Mouse (Mus musculus): ENCODE measurements around the gene Xxylt1. TPM values are rescaled to one million over a fixed set of nuclear protein-coding genes. Genes with fewer than 3 reads are reported as not detected.
A peak's percentile ranks its signal among the peaks of the same experiment; 100 is the strongest.

Gene Xxylt1
- polyA plus RNA-seq, 1 experiment from 2014 or later: 11.7 TPM

- Histone ChIP-seq H3K4me3 (ENCODE audit: low read length) (no peak overlapping the region), H3K27me3 (ENCODE audit: control insufficient read depth, insufficient read depth, low read depth, low read length) (no peaks in the 10 kb centered on the region), H3K9me3 (ENCODE audit: control insufficient read depth, low read length) (no peaks in the 10 kb centered on the region), H3K4me1 (replicated peaks; ENCODE audit: control insufficient read depth, insufficient read depth, low read length) (peaks cover 16% of the 10 kb centered on the region), H3K4me2 (ENCODE audit: low read depth, low read length) (no peak overlapping the region), H3K27ac (ENCODE audit: low read length) (peak overlapping the region; percentile 75), H3K9ac (ENCODE audit: low read length) (no peak overlapping the region), H3K36me3 (ENCODE audit: control insufficient read depth, insufficient read depth, low read length) (no peaks in the 10 kb centered on the region)
- peak; percentile 65 for ATAC-seq (ENCODE audit: low read depth)
- WGBS: 46% methylated on average over 15 of the region's 15 CpGs
These were observed 14.7 kb downstream of the Xxylt1 start for GRCm38 (mm10) chr16:31066344-31067098.

DNA sequence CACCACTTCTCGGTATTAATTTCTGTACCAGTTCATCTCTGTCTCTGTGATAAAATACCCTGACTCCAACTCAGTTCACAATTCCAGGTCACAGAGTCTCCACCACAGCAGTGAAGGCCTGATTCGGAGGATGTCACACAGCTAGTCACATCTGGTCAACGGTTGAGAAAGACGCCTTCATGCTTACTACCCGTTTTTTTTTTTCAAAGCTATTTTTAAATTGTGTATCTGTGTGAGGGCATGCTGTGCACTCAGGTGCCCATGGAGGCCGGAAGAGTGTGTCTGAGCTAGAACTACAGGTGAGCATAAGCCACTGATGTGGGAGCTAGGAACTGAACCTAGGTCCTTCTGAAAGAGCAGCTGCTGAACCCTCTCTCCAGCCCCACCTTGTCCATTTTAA is 16.4 kb downstream of the Xxylt1 start:
- no peak overlapping the region for H3K27ac ChIP-seq (ENCODE audit: low read length)
- H3K27me3 ChIP-seq (ENCODE audit: control insufficient read depth, insufficient read depth, low read depth, low read length): no peaks in the 10 kb centered on the region
- H3K4me3 ChIP-seq (ENCODE audit: low read length): no peak overlapping the region
- H3K9ac ChIP-seq (ENCODE audit: low read length): no peak overlapping the region
- H3K4me1 ChIP-seq (replicated peaks; ENCODE audit: control insufficient read depth, insufficient read depth, low read length): peaks cover 12% of the 10 kb centered on the region
- H3K9me3 ChIP-seq (ENCODE audit: control insufficient read depth, low read length): no peaks in the 10 kb centered on the region
- WGBS: 85% methylated on average over 6 of the region's 6 CpGs
- no peak for ATAC-seq (ENCODE audit: low read depth)
- H3K4me2 ChIP-seq (ENCODE audit: low read depth, low read length): no peak overlapping the region
- no peaks in the 10 kb centered on the region for H3K36me3 ChIP-seq (ENCODE audit: control insufficient read depth, insufficient read depth, low read length)

- ATAC-seq (ENCODE audit: low read depth): no peak
- Histone ChIP-seq H3K36me3 (ENCODE audit: control insufficient read depth, insufficient read depth, low read length) (no peaks in the 10 kb centered on the region), H3K9ac (ENCODE audit: low read length) (no peak overlapping the region), H3K4me2 (ENCODE audit: low read depth, low read length) (no peak overlapping the region), H3K9me3 (ENCODE audit: control insufficient read depth, low read length) (no peaks in the 10 kb centered on the region), H3K4me3 (ENCODE audit: low read length) (no peak overlapping the region), H3K27ac (ENCODE audit: low read length) (no peak overlapping the region), H3K4me1 (replicated peaks; ENCODE audit: control insufficient read depth, insufficient read depth, low read length) (peaks cover under 1% of the 10 kb centered on the region; the same call in 1 of the 2 replicates), H3K27me3 (ENCODE audit: control insufficient read depth, insufficient read depth, low read depth, low read length) (no peaks in the 10 kb centered on the region)
- WGBS: 68% methylated on average over 3 of the region's 3 CpGs
These were observed 18.3 kb downstream of the Xxylt1 start for GRCm38 (mm10) chr16:31062918-31063317.

- ATAC-seq (ENCODE audit: low read depth): no peak
- WGBS: 64% methylated on average over 11 of the region's 11 CpGs
- Histone ChIP-seq H3K9ac (ENCODE audit: low read length) (no peak overlapping the region), H3K36me3 (ENCODE audit: control insufficient read depth, insufficient read depth, low read length) (no peaks in the 10 kb centered on the region), H3K4me3 (ENCODE audit: low read length) (no peak overlapping the region), H3K27ac (ENCODE audit: low read length) (no peak overlapping the region), H3K4me1 (replicated peaks; ENCODE audit: control insufficient read depth, insufficient read depth, low read length) (peaks cover 3% of the 10 kb centered on the region; the same call in 1 of the 2 replicates), H3K9me3 (ENCODE audit: control insufficient read depth, low read length) (no peaks in the 10 kb centered on the region), H3K4me2 (ENCODE audit: low read depth, low read length) (no peak overlapping the region), H3K27me3 (ENCODE audit: control insufficient read depth, insufficient read depth, low read depth, low read length) (no peaks in the 10 kb centered on the region)
These were observed 19.9 kb downstream of the Xxylt1 start for GRCm38 (mm10) chr16:31061246-31061880.

- no peak for ATAC-seq (ENCODE audit: low read depth)
- Histone ChIP-seq H3K9ac (ENCODE audit: low read length) (no peak overlapping the region), H3K27me3 (ENCODE audit: control insufficient read depth, insufficient read depth, low read depth, low read length) (no peaks in the 10 kb centered on the region), H3K4me2 (ENCODE audit: low read depth, low read length) (no peak overlapping the region), H3K27ac (ENCODE audit: low read length) (no peak overlapping the region), H3K36me3 (ENCODE audit: control insufficient read depth, insufficient read depth, low read length) (no peaks in the 10 kb centered on the region), H3K4me3 (ENCODE audit: low read length) (no peak overlapping the region), H3K9me3 (ENCODE audit: control insufficient read depth, low read length) (no peaks in the 10 kb centered on the region), H3K4me1 (replicated peaks; ENCODE audit: control insufficient read depth, insufficient read depth, low read length) (peaks cover 8% of the 10 kb centered on the region)
- 90% methylated on average over 13 of the region's 13 CpGs for WGBS
These were observed 20.5 kb downstream of the Xxylt1 start for GRCm38 (mm10) chr16:31060714-31061113.

GRCm38 (mm10) chr16:31060226-31060625 is 21.0 kb downstream of the Xxylt1 start:
- Histone ChIP-seq H3K27me3 (ENCODE audit: control insufficient read depth, insufficient read depth, low read depth, low read length) (no peaks in the 10 kb centered on the region), H3K4me1 (replicated peaks; ENCODE audit: control insufficient read depth, insufficient read depth, low read length) (peaks cover 8% of the 10 kb centered on the region), H3K36me3 (ENCODE audit: control insufficient read depth, insufficient read depth, low read length) (no peaks in the 10 kb centered on the region), H3K4me3 (ENCODE audit: low read length) (no peak overlapping the region), H3K4me2 (ENCODE audit: low read depth, low read length) (no peak overlapping the region), H3K27ac (ENCODE audit: low read length) (no peak overlapping the region), H3K9me3 (ENCODE audit: control insufficient read depth, low read length) (no peaks in the 10 kb centered on the region), H3K9ac (ENCODE audit: low read length) (no peak overlapping the region)
- WGBS: 90% methylated on average over 3 of the region's 3 CpGs
- ATAC-seq (ENCODE audit: low read depth): no peak

DNA sequence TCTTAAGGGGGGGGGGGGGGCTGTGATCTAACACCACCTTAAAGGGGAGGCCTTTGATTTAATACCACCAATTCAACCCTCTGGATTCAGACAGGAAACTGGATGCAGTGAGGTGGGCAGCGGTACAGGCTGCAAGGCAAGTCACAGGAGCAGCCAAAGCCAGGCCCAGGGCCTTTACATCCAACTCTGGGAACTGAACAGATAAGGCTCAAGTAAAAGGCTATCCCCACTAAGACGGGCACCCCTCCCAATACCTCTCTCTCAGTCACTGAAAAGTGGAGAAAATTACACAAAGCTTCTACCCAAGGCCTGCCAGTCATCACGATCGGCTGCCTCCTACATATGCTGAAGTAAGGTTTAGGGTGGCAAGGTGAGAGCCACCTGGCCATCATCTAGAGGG is 21.5 kb downstream of the Xxylt1 start:
- Histone ChIP-seq H3K27ac (ENCODE audit: low read length) (no peak overlapping the region), H3K9me3 (ENCODE audit: control insufficient read depth, low read length) (no peaks in the 10 kb centered on the region), H3K4me2 (ENCODE audit: low read depth, low read length) (no peak overlapping the region), H3K27me3 (ENCODE audit: control insufficient read depth, insufficient read depth, low read depth, low read length) (no peaks in the 10 kb centered on the region), H3K4me1 (replicated peaks; ENCODE audit: control insufficient read depth, insufficient read depth, low read length) (peaks cover 8% of the 10 kb centered on the region), H3K9ac (ENCODE audit: low read length) (no peak overlapping the region), H3K4me3 (ENCODE audit: low read length) (no peak overlapping the region), H3K36me3 (ENCODE audit: control insufficient read depth, insufficient read depth, low read length) (no peaks in the 10 kb centered on the region)
- 88% methylated on average over 4 of the region's 4 CpGs for WGBS
- ATAC-seq (ENCODE audit: low read depth): no peak

DNA sequence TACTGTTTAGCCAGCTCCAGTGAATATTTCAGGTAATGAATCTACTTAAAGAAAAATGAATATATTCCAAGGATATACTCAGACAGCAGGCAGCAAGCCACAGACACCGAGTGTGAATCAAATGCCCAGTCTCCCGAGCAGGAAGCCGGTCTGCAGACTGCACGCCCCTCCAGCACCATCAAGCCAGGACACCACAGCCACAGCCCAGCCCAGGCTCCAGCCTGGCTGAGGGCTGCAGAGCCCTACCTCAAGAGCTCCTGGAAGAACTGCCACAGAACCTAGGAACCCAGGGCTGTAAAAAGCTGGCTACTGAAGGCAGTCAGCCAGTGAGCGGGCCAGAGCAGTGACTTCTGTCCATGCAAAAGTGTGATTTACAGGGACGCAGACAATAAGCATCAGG is 28.4 kb downstream of the Xxylt1 start:
- H3K4me3 ChIP-seq (ENCODE audit: low read length): no peak overlapping the region
- H3K4me2 ChIP-seq (ENCODE audit: low read depth, low read length): no peak overlapping the region
- H3K27me3 ChIP-seq (ENCODE audit: control insufficient read depth, insufficient read depth, low read depth, low read length): no peaks in the 10 kb centered on the region
- no peak overlapping the region for H3K27ac ChIP-seq (ENCODE audit: low read length)
- ATAC-seq (ENCODE audit: low read depth): no peak
- H3K4me1 ChIP-seq (replicated peaks; ENCODE audit: control insufficient read depth, insufficient read depth, low read length): peaks cover 19% of the 10 kb centered on the region
- 55% methylated on average over 6 of the region's 6 CpGs for WGBS
- no peak overlapping the region for H3K9ac ChIP-seq (ENCODE audit: low read length)
- no peaks in the 10 kb centered on the region for H3K36me3 ChIP-seq (ENCODE audit: control insufficient read depth, insufficient read depth, low read length)
- no peaks in the 10 kb centered on the region for H3K9me3 ChIP-seq (ENCODE audit: control insufficient read depth, low read length)

- Histone ChIP-seq H3K27me3 (ENCODE audit: control insufficient read depth, insufficient read depth, low read depth, low read length) (no peaks in the 10 kb centered on the region), H3K4me2 (ENCODE audit: low read depth, low read length) (no peak overlapping the region), H3K9me3 (ENCODE audit: control insufficient read depth, low read length) (no peaks in the 10 kb centered on the region), H3K4me1 (replicated peaks; ENCODE audit: control insufficient read depth, insufficient read depth, low read length) (peaks cover 19% of the 10 kb centered on the region), H3K9ac (ENCODE audit: low read length) (no peak overlapping the region), H3K27ac (ENCODE audit: low read length) (no peak overlapping the region), H3K4me3 (ENCODE audit: low read length) (no peak overlapping the region), H3K36me3 (ENCODE audit: control insufficient read depth, insufficient read depth, low read length) (no peaks in the 10 kb centered on the region)
- peak; percentile 49 for ATAC-seq (ENCODE audit: low read depth)
- WGBS: 52% methylated on average over 7 of the region's 7 CpGs
These were observed 29.0 kb downstream of the Xxylt1 start for GRCm38 (mm10) chr16:31052177-31052726.
